Mouse (Mus musculus): ENCODE results near the gene Cyb5b. TPM values are rescaled to one million over a fixed set of nuclear protein-coding genes. Genes with fewer than 3 reads are reported as not detected.
"Not testable (repeated sequence)": the region's sequence is repeated elsewhere in the genome, so short reads cannot be mapped to it uniquely, and the experiment has no call there.

Cyb5b gene
- 157 and 167 TPM in 2 replicates for polyA plus RNA-seq (2016; fragmentation: Nextera tagmentation; extraction: Ambion mirVana)

DNA sequence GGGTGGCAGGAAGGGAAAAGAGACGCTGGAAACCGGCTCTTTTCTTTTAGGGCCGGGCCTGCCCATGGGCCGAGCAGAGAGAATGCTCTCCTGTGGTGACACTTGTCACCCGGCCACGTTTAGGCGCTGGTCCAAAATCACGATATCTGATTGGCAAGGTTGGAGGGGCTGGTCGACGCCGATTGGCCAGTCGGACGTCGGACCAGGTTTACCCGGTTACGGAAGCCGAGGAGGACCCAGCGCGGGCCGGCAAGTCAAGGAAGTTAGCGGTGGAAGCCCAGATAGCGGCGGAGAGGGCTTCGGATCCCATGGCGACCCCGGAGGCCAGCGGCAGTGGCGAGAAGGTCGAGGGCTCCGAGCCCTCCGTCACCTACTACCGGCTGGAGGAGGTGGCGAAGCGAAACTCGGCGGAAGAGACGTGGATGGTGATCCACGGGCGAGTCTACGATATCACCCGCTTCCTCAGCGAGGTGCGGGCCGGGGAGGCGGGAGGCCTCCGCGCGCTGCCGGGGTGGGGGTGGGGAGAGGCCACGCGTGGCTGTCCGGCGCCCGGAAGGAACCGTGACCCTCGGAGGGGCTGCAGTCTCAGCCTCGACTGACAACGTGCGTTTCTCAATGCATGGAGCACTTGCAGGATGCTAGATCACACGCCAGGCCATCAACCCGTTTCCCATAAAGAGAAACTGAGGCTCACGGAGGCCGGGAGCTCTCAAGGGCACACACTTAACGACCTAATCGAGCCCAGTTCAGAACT is at the start of gene Cyb5b:
TSS of gene Cyb5b (plus strand) at position 237 of the 754 bp plus-strand sequence.
- peak; percentile 96 for ATAC-seq (ENCODE audit: low FRiP score)
- H3K4me2 ChIP-seq, result peak within 1 kb of the TSS; percentile 68
- under 1% methylated on average over 63 of the region's 65 CpGs for WGBS

DNA sequence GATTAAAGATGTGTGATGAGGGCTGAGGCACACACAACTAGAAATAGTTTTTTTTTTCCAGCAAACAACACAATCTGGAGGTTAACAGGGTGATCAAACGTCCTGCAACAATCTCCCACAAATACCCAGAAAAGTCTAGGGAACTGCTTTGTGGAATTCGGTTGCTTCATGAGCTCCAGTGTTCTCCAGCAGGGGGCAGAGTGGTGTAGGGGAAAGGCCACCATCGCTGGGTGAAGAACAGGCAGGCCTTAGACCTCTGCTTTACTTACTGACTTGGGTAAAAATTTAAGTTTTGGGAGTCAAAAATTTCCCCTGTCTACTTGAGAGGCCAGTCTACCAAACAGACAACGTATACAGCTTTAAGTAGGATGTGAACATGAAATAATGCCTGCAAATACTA is 45.9 kb upstream of the Cyb5b start:
- WGBS, result 11% methylated on average over 4 of the region's 4 CpGs
- Histone ChIP-seq H3K9me3 (no peaks in the 10 kb centered on the region), H3K9ac (no peak overlapping the region), H3K27me3 (no peaks in the 10 kb centered on the region), H3K4me1 (no peaks in the 10 kb centered on the region), H3K4me2 (no peak overlapping the region), H3K27ac (no peak overlapping the region), H3K36me3 (replicated peaks) (no peaks in the 10 kb centered on the region), H3K4me3 (replicated peaks) (no peak overlapping the region)
- no peak for ATAC-seq (ENCODE audit: low FRiP score)

More for the DNA sequence above, at the start of gene Cyb5b:
- Histone ChIP-seq H3K4me1 (peaks cover 10% of the 10 kb centered on the region), H3K27ac (peak within 1 kb of the TSS; percentile 83), H3K4me3 (replicated peaks) (peak within 1 kb of the TSS; percentile 83), H3K9me3 (no peaks in the 10 kb centered on the region), H3K9ac (peak within 1 kb of the TSS; percentile 83), H3K27me3 (no peaks in the 10 kb centered on the region), H3K36me3 (replicated peaks) (peaks cover 26% of the 10 kb centered on the region)

DNA sequence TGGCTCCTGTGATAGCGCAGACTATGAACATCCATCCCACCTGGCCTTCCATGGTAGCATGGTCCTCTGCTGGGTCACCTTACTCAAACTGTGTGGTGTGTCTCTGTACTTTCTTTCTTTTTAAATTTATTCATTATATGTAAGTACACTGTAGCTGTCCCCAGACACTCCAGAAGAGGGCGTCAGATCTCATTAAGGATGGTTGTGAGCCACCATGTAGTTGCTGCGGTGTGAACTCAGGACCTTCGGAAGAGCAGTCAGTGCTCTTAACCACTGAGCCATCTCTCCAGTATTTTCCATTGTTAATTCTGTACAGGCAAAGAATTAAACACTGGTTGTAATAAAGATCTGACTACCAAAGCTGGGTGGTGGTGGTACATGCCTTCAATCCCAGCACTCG is 42.4 kb upstream of the Cyb5b start:
- H3K36me3 ChIP-seq (replicated peaks); H3K4me2 ChIP-seq; H3K4me1 ChIP-seq; H3K9ac ChIP-seq; H3K9me3 ChIP-seq; ATAC-seq (ENCODE audit: low FRiP score); H3K27ac ChIP-seq; H3K4me3 ChIP-seq (replicated peaks); H3K27me3 ChIP-seq: not testable (repeated sequence)
- 91% methylated on average over 5 of the region's 5 CpGs for WGBS

DNA sequence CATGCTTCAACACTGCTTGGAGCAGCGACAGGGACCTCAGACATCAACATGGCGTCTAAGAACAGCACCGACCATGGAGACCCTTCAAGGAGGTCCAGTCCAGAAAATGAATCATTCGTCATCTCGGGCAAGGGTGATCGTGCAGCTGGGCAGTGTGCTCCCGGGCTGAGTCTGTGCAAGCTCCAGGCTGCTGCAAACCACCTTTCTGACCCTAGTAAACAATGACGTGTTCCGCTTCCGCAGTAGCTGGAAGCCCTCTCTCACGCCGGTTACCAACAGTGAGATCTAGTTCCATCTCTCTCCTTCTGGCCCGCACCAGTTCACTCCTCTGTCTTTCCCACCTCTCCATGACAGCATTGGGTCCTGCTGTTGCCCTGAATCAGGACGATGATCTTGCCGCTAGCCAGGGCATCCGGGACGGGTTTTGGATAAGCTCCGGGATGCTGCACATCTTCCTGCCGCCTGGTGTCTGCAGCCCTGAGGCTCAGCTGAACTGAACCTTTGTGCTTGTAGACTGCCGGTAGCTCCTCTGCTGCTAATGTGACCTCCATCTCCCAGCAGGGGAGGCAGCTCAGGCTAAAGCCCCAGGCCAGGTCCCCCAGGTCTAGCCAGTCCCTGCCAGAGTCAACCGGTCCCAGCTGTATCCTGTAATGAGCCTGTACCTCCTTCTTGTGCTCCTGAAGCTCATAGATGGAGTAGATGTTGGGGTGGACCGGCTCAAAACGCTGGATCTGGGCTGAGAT is 41.3 kb upstream of the Cyb5b start:
- H3K4me3 ChIP-seq (replicated peaks), result no peak overlapping the region
- WGBS, result 71% methylated on average over 23 of the region's 23 CpGs
- H3K36me3 ChIP-seq (replicated peaks), result no peaks in the 10 kb centered on the region
- no peak for ATAC-seq (ENCODE audit: low FRiP score)
- H3K27ac ChIP-seq, result no peak overlapping the region
- H3K9me3 ChIP-seq, result no peaks in the 10 kb centered on the region
- H3K9ac ChIP-seq, result no peak overlapping the region
- H3K27me3 ChIP-seq, result no peaks in the 10 kb centered on the region
- H3K4me1 ChIP-seq, result no peaks in the 10 kb centered on the region
- 0 out of 2 replicates have a peak overlapping the region, but pooled peaks have one; percentile 4 for H3K4me2 ChIP-seq

DNA sequence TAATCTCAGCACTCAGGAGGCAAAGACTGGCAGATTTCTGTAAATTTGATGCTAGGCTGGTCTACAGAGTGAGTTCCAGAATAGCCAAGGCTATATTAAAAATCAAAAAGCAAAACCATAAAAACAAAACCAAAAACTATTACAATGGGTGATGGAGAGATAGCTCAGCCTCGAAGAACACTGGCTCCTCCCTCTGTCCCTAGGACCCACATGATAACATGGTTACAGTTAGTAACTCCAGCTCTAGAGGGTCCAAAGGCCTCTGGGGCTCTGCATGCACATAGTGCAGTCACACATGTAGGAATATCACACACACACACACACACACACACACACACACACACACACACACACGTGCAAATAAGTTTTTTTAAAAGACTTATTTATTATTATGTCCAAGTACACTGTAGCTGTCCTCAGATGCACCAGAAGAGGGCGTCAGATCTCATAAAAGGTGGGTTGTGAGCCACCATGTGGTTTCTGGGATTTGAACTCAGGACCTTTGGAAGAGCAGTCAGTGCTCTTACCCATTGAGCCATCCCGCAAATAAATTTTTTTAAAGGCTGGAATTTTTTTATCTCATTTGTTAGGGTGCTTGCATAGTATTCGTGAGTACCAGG is 40.5 kb upstream of the Cyb5b start:
- no peaks in the 10 kb centered on the region for H3K9me3 ChIP-seq
- H3K4me3 ChIP-seq (replicated peaks), result no peak overlapping the region
- H3K9ac ChIP-seq, result no peak overlapping the region
- ATAC-seq (ENCODE audit: low FRiP score), result no peak
- no peak overlapping the region for H3K27ac ChIP-seq
- WGBS, result 86% methylated on average over 5 of the region's 5 CpGs
- no peak overlapping the region for H3K4me2 ChIP-seq
- 0 out of 2 replicates have a peak, but pooled peaks cover 4% of the 10 kb centered on the region for H3K4me1 ChIP-seq
- H3K36me3 ChIP-seq (replicated peaks), result no peaks in the 10 kb centered on the region
- H3K27me3 ChIP-seq, result no peaks in the 10 kb centered on the region

DNA sequence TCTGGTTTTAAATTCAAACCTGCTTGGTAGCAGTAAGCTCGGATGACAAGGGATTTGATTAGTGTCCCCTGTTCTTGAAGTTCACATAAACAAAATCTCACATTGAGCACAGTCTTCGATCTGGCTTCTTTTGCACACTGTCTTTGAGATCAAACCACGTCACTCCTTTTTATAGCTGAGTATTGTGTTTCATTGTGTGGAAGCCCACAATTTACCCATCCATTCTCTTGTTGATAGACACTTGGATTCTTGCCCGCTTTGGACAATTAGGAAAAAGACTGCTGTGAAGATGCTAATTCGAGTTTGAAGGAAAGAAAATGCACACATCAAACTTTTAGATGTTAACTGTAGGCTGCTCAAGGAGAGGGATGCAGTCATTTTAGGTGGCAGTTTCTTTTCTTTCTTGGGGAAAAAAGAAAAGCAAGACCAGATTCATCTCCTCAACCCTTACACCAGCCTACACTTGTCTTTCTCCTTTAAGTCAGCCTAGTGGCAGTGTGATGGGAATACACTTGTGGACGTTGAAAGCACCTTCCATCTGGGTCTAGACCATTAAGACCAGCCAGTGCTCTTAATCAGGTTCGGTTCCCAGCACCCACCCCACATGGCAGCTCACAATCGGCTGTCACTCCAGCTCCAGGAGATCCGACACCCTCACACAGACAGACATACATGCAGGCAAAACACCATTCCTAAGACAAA is 39.7 kb upstream of the Cyb5b start:
- no peaks in the 10 kb centered on the region for H3K27me3 ChIP-seq
- no peak overlapping the region for H3K9ac ChIP-seq
- no peak overlapping the region for H3K4me3 ChIP-seq (replicated peaks)
- 66% methylated on average over 9 of the region's 9 CpGs for WGBS
- ATAC-seq (ENCODE audit: low FRiP score), result no peak
- no peak overlapping the region for H3K4me2 ChIP-seq
- 0 out of 2 replicates have a peak, but pooled peaks cover 4% of the 10 kb centered on the region for H3K4me1 ChIP-seq
- H3K27ac ChIP-seq, result no peak overlapping the region
- no peaks in the 10 kb centered on the region for H3K36me3 ChIP-seq (replicated peaks)
- H3K9me3 ChIP-seq, result no peaks in the 10 kb centered on the region

DNA sequence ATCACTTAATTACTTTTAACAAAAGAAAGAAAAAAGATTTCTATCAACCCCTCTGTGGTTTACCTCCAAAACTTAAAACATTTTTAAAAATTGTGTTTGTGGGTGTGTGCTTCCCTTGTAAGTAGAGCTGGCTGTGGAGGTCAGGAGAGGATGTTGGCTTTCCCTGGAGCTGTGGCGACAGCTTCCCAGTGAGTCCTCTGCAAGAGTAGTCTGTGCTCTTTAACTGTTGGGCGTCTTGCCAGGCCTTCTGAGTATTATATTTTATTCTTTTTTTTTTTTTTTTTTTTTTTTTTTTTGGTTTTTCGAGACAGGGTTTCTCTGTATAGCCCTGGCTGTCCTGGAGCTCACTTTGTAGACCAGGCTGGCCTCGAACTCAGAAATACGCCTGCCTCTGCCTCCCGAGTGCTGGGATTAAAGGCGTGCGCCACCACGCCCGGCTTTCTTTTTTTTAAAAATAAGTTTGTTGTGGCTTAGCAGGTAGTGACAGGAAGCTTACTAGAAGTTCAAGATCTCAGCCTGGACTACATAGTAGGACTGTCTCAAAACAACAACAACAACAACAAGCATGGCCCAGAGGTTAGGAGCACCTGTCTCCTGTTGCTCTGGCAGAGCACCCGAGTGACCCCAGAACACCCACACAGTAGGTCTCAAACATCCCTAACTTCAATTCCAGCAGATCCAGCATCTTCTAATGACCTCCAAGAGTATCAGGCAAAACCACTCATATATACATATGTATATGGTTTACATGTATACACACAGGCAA is 38.9 kb upstream of the Cyb5b start:
- Histone ChIP-seq H3K4me3 (replicated peaks) (no peak overlapping the region), H3K36me3 (replicated peaks) (no peaks in the 10 kb centered on the region), H3K27me3 (no peaks in the 10 kb centered on the region), H3K9ac (no peak overlapping the region), H3K4me2 (no peak overlapping the region), H3K27ac (no peak overlapping the region), H3K9me3 (no peaks in the 10 kb centered on the region), H3K4me1 (0 out of 2 replicates have a peak, but pooled peaks cover 4% of the 10 kb centered on the region)
- ATAC-seq (ENCODE audit: low FRiP score), result no peak
- WGBS, result 92% methylated on average over 10 of the region's 11 CpGs

DNA sequence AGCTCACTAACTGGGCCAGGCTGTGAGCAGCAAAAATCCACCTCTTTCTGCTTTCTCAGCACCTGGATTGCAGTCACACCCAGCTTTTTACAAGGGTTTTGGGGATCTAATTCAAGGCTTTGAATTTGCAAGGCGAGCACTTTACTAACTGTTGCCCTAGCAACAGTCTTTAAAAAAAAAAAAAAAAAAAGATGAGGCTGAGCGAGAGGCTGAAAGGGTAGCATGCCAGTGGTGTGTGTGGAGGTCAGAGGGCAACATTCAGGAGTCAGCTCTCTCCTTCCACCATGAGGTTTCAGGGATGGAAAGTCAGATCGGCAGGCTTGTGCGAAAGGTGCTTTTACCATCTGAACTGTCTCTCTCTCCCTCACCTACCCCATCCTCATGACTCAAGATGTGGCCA is 37.2 kb upstream of the Cyb5b start:
- no peak overlapping the region for H3K4me3 ChIP-seq (replicated peaks)
- ATAC-seq (ENCODE audit: low FRiP score), result no peak
- no peak overlapping the region for H3K27ac ChIP-seq
- no peak overlapping the region for H3K4me2 ChIP-seq
- 0 out of 2 replicates have a peak, but pooled peaks cover 4% of the 10 kb centered on the region for H3K4me1 ChIP-seq
- WGBS, result 51% methylated on average over 4 of the region's 4 CpGs
- H3K9me3 ChIP-seq, result no peaks in the 10 kb centered on the region
- no peak overlapping the region for H3K9ac ChIP-seq
- H3K36me3 ChIP-seq (replicated peaks), result no peaks in the 10 kb centered on the region
- no peaks in the 10 kb centered on the region for H3K27me3 ChIP-seq

DNA sequence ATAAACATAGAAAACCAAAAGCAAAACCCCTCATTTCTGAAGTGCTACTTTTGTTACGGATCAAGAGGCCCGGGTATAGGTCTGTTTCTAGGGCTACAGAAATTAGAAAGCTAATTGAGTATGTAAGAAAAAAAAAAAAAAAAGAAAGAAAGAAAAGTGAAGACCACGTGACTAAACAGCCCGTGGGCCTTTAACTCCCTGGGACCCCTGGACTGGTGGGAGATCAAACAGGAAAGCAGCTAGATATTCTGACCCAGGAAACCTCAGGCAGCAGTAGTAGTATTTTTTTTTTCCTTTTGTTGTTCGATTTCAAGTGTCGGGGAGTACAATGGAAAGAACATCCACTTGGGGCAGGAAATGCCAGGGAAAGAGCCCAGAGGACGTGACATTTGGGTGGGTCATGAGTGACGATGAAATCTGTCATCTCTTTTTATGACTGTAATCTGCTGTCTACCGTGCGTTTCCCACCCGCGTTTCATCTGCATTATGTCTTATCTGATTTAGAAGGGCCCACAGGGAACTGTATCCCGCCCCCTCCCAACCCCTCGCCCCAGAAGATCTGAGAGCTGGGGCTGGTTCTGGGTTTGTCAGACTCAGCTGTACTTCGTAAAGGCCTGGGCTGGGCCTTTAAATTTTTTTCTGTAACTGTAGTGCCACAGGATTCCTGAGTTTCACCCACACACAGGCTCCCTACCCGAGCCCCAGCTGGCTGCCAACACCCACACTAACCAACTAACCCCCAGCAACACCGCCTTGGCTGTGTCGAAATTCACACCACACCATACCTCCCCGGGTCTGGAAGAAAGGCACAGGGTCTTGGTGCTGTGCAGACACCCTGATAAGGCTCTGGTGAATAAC is 36.1 kb upstream of the Cyb5b start:
- 72% methylated on average over 19 of the region's 19 CpGs for WGBS

DNA sequence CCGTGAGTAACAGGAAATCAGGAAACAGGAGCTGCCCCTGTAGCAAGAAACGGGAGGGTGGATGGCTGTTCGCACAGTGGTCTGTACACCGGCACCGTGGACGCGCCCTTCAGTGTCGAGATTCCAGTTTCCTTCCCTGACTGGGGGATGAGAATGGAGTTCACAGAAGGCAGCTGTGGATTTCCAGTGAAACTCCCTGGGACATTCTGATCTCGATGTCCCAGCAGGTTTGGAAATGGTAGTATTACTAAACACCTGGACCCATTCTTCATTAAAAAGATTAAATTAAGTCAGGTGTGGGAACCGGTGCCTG is 35.5 kb upstream of the Cyb5b start:
- Histone ChIP-seq H3K4me3 (replicated peaks) (no peak overlapping the region), H3K36me3 (replicated peaks) (no peaks in the 10 kb centered on the region), H3K27ac (no peak overlapping the region), H3K4me1 (0 out of 2 replicates have a peak, but pooled peaks cover 4% of the 10 kb centered on the region), H3K9me3 (no peaks in the 10 kb centered on the region), H3K4me2 (no peak overlapping the region), H3K9ac (no peak overlapping the region), H3K27me3 (no peaks in the 10 kb centered on the region)
- WGBS, result 89% methylated on average over 10 of the region's 10 CpGs
- no peak for ATAC-seq (ENCODE audit: low FRiP score)

More for the DNA sequence above, 36.1 kb upstream of the Cyb5b start:
- H3K4me2 ChIP-seq, result no peak overlapping the region
- H3K4me1 ChIP-seq, result 0 out of 2 replicates have a peak, but pooled peaks cover 4% of the 10 kb centered on the region
- no peak for ATAC-seq (ENCODE audit: low FRiP score)
- no peak overlapping the region for H3K4me3 ChIP-seq (replicated peaks)
- no peak overlapping the region for H3K9ac ChIP-seq
- no peaks in the 10 kb centered on the region for H3K36me3 ChIP-seq (replicated peaks)
- H3K27ac ChIP-seq, result no peak overlapping the region
- H3K9me3 ChIP-seq, result no peaks in the 10 kb centered on the region
- H3K27me3 ChIP-seq, result no peaks in the 10 kb centered on the region

DNA sequence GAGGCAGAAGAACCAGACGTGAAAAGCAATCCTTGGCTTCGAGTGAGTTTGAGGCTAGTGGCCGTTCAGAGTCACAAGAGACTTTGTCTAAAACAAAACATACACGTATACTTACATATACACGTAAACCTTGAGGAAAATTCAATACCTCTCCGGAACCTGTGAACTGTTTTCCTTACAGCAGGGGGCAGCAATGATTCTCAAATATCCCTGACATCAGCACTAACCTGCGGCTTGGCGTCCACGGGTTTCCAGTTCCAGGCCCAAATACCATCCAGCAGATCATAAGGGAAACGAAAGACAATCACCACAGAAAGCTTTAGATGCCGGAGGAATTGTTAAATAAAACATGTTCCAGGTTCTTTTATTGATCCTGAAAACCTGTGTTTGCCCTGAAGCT is 34.4 kb upstream of the Cyb5b start:
- H3K4me3 ChIP-seq (replicated peaks), result no peak overlapping the region
- H3K4me1 ChIP-seq, result 0 out of 2 replicates have a peak, but pooled peaks cover 4% of the 10 kb centered on the region
- no peak overlapping the region for H3K4me2 ChIP-seq
- H3K27ac ChIP-seq, result no peak overlapping the region
- no peak for ATAC-seq (ENCODE audit: low FRiP score)
- no peaks in the 10 kb centered on the region for H3K36me3 ChIP-seq (replicated peaks)
- no peaks in the 10 kb centered on the region for H3K27me3 ChIP-seq
- no peaks in the 10 kb centered on the region for H3K9me3 ChIP-seq
- H3K9ac ChIP-seq, result no peak overlapping the region
- WGBS, result 18% methylated on average over 11 of the region's 11 CpGs
